Mouse (Mus musculus) forebrain, embryonic 14.5 days (tissue): ENCODE results near the gene Cd300c2. TPM values are rescaled to one million over a fixed set of nuclear protein-coding genes. Genes with fewer than 3 reads are reported as not detected.

Experiments used
- ATAC-seq: fragments of 200-750 bp; cut with Nextera tagmentation; 2 replicates; pipeline ENCODE4 v1.8.0; 2017; ENCODE audit warnings: mild to moderate bottlenecking, moderate library complexity
- DNase-seq: peaks from one replicate; pipeline ENCODE4 v3.0.0-alpha.2; 2015; ENCODE audit warnings: low spot score
- H3K27ac ChIP-seq: fragments of 300-500 bp; sonication (generic); 2 replicates; pipeline ENCODE4 v1.5.1; 2014; ENCODE audit warnings: low read depth, mild to moderate bottlenecking, control low read depth, low read length, moderate library complexity
- H3K27me3 ChIP-seq: fragments of 300-500 bp; sonication (generic); replicated peaks from 2 replicates; pipeline ENCODE4 v1.6.1; 2014; ENCODE audit warnings: low read length, control low read depth, mixed read lengths; ENCODE audit not compliant: control insufficient read depth, insufficient read depth
- H3K36me3 ChIP-seq: fragments of 300-500 bp; sonication (generic); 2 replicates; pipeline ENCODE4 v1.6.1; 2014; ENCODE audit warnings: low read length, control low read depth; ENCODE audit not compliant: control insufficient read depth, insufficient read depth
- H3K4me1 ChIP-seq: fragments of 300-500 bp; sonication (generic); 2 replicates; pipeline ENCODE4 v1.6.1; 2014; ENCODE audit warnings: antibody characterized with exemption, low read length, control low read depth; ENCODE audit not compliant: control insufficient read depth, insufficient read depth
- H3K4me2 ChIP-seq: fragments of 300-500 bp; sonication (generic); 2 replicates; pipeline ENCODE4 v1.6.1; 2014; ENCODE audit warnings: mild to moderate bottlenecking, control low read depth, low read length
- H3K4me3 ChIP-seq: fragments of 300-500 bp; sonication (generic); 2 replicates; pipeline ENCODE4 v1.5.1; 2014; ENCODE audit warnings: low read depth, low read length, control low read depth
- H3K9ac ChIP-seq: fragments of 300-500 bp; sonication (generic); 2 replicates; pipeline ENCODE4 v1.6.1; 2014; ENCODE audit warnings: mild to moderate bottlenecking, low read length, control low read depth, moderate library complexity
- H3K9me3 ChIP-seq: fragments of 300-500 bp; sonication (generic); replicated peaks from 2 replicates; pipeline ENCODE4 v1.6.1; 2016; ENCODE audit warnings: low read length, control low read depth, mixed read lengths; ENCODE audit not compliant: control insufficient read depth
- WGBS: fragments of 180-500 bp; shearing (Covaris S2); extraction: QIAGEN DNeasy Blood & Tissue Kit; methylation state at CpG from one replicate; pipeline ENCODE4 v1.1.7; 2014; 5-methylcytosine and 5-hydroxymethylcytosine counted together
- polyA plus RNA-seq: library from polyadenylated mRNA; unstranded; fragments of >200 nt; fragmentation: Nextera tagmentation; extraction: Ambion mirVana; gene quantifications from 2 replicates; pipeline ENCODE4 v1.2.1, GENCODE M21; 2014

Cd300c2 gene
- polyA plus RNA-seq, 1 experiment from 2014 or later, result 2.0 TPM

DNA sequence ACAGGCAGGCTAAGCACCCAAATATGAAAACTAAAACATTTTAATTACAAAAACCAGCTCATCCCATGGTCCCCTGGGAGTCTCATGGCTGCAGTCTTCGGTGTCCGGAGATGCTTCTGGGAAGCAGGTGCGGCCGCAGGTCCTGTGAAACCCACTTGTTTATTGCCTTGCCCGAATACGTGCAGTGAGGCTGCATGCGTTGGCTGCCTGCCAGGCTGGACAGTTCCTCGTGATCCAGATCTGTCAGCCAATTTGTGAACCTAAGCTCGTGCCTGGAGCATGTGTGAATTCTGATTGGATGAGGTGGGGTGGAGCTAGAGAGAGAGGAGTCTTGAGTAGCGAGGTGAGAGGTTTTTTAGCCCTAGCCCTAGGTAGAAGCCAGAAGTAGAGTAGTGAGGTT is 29.0 kb downstream of the Cd300c2 start:
- peaks cover 4% of the 10 kb centered on the region; the same call in 1 of the 2 replicates for H3K9me3 ChIP-seq
- WGBS, result 80% methylated on average over 10 of the region's 10 CpGs
- H3K4me1 ChIP-seq, result no peaks in the 10 kb centered on the region
- DNase-seq (no peak), ATAC-seq (no peak)
- H3K27me3 ChIP-seq, result no peaks in the 10 kb centered on the region
- H3K27ac ChIP-seq, result no peak overlapping the region
- no peak overlapping the region for H3K9ac ChIP-seq
- no peak overlapping the region for H3K4me3 ChIP-seq
- no peak overlapping the region for H3K4me2 ChIP-seq
- no peaks in the 10 kb centered on the region for H3K36me3 ChIP-seq

DNA sequence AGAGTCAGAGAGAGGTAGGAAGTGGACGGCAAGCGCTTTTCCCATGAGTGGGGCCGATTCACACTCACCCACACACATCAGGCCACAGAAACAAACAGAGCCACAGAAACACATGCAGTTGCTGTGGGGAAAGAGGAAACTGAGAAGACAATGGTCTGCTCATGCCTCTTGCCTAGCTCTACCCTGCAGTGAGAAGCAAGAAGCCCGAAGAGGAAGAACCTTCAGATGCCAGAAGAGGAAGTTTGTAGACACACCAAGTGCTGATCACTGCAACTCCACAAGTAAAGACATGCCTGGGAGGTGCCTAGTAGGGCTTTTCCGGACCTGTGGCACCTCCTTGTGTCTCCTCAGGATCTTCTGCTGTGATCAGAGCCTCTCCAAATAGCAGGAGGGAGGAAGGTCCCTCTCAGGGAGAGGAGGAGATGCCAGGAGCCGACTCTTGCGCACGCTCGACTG is 32.9 kb downstream of the Cd300c2 start, which contains the start of gene Cd300c:
TSS of gene Cd300c (minus strand) at position 406 of the 456 bp plus-strand sequence.
- H3K36me3 ChIP-seq, result no peaks in the 10 kb centered on the region
- ATAC-seq (no peak), DNase-seq (no peak)
- 0 out of 2 replicates have a peak, but pooled peaks cover 1% of the 10 kb centered on the region for H3K9me3 ChIP-seq
- no peaks in the 10 kb centered on the region for H3K27me3 ChIP-seq
- no peak within 1 kb of the TSS for H3K27ac ChIP-seq
- 80% methylated on average over 9 of the region's 9 CpGs for WGBS
- no peak within 1 kb of the TSS for H3K9ac ChIP-seq
- no peak within 1 kb of the TSS for H3K4me2 ChIP-seq
- no peaks in the 10 kb centered on the region for H3K4me1 ChIP-seq
- no peak within 1 kb of the TSS for H3K4me3 ChIP-seq

DNA sequence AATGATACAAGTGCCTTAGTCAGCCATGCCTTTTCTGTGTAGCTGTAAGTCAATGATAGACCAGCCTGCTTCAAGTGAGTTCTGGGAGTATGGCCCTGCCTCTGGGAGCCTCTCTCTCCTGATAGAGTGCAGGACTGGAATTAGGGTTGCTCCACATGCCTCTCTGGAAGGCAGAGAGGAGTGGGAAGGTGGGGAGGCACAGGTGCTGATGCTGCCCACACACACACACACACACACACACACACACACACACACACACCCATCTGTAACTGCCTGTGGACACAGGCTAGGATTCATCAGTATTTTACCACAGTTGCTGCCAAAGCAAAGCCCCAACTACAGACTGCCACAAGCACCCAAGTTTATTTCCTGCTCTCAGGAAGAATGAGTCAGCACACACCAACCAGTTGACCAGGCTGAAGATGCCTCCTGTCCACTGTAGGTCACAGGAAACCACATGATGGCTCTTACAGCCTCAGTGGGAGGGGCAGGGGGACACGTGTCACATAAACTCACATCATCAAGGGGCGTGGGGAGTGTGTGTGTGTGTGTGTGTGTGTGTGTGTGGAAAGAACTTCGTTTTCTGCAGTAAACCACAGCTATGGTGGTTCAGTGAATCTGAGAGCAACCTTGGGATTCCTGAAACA is 36.4 kb downstream of the Cd300c2 start:
- H3K27ac ChIP-seq, result no peak overlapping the region
- no peaks in the 10 kb centered on the region for H3K9me3 ChIP-seq
- no peak overlapping the region for H3K4me2 ChIP-seq
- H3K4me1 ChIP-seq, result no peaks in the 10 kb centered on the region
- WGBS, result 63% methylated on average over 3 of the region's 3 CpGs
- no peak overlapping the region for H3K4me3 ChIP-seq
- DNase-seq, result no peak
- ATAC-seq, result no peak
- no peaks in the 10 kb centered on the region for H3K27me3 ChIP-seq
- H3K9ac ChIP-seq, result no peak overlapping the region
- H3K36me3 ChIP-seq, result no peaks in the 10 kb centered on the region

GRCm38 (mm10) chr11:114960369-114960768 is 41.3 kb downstream of the Cd300c2 start:
- WGBS, result 85% methylated on average over 1 of the region's 1 CpGs
- DNase-seq, result no peak
- ATAC-seq, result no peak

More at GRCm38 (mm10) chr11:114960369-114960768, 41.3 kb downstream of the Cd300c2 start:
- H3K9me3 ChIP-seq, result no peaks in the 10 kb centered on the region
- H3K27me3 ChIP-seq, result no peaks in the 10 kb centered on the region
- H3K4me1 ChIP-seq, result no peaks in the 10 kb centered on the region
- H3K27ac ChIP-seq, result no peak overlapping the region
- no peaks in the 10 kb centered on the region for H3K36me3 ChIP-seq
- no peak overlapping the region for H3K4me2 ChIP-seq
- H3K9ac ChIP-seq, result no peak overlapping the region
- H3K4me3 ChIP-seq, result no peak overlapping the region

Other genes with a start within 250 kb of the Cd300c2 start
- gene Kif19a, start 236.5 kb downstream of the Cd300c2 start, polyA plus RNA-seq, result 0.23 and 0.34 TPM in 2 replicates
- 22.1 and 24.7 TPM in 2 replicates for gene Btbd17, start 205.9 kb downstream of the Cd300c2 start, polyA plus RNA-seq
- gene Gpr142, start 203.0 kb downstream of the Cd300c2 start, polyA plus RNA-seq, result not detected in 2 replicates
- 4.4 and 5.4 TPM in 2 replicates for gene Gprc5c, start 150.7 kb downstream of the Cd300c2 start, polyA plus RNA-seq
- gene Cd300a, start 111.8 kb downstream of the Cd300c2 start, polyA plus RNA-seq, result 0.73 and 1.0 TPM in 2 replicates
- gene Cd300lb, start 67.5 kb downstream of the Cd300c2 start, polyA plus RNA-seq, result 0.07 TPM in 1 of 2 replicates, not detected in the other
- not detected in 2 replicates for gene Cd300c, start 32.7 kb downstream of the Cd300c2 start, polyA plus RNA-seq
- gene Cd300ld, start 12.0 kb downstream of the Cd300c2 start, polyA plus RNA-seq, result not detected in 2 replicates
- not detected in 2 replicates for gene Cd300ld2, start 14.3 kb upstream of the Cd300c2 start, polyA plus RNA-seq
- gene Cd300ld4, start 25.1 kb upstream of the Cd300c2 start, polyA plus RNA-seq, result not detected in 2 replicates
- not detected in 2 replicates for gene Cd300ld5, start 35.9 kb upstream of the Cd300c2 start, polyA plus RNA-seq
- not detected in 2 replicates for gene Cd300ld3, start 46.5 kb upstream of the Cd300c2 start, polyA plus RNA-seq
- gene Cd300e, start 60.3 kb upstream of the Cd300c2 start, polyA plus RNA-seq, result not detected in 2 replicates
- gene Rab37, start 89.6 kb upstream of the Cd300c2 start, polyA plus RNA-seq, result 0.45 and 0.57 TPM in 2 replicates
- not detected in 2 replicates for gene Cd300lf, start 132.1 kb upstream of the Cd300c2 start, polyA plus RNA-seq
- 39.4 and 48.4 TPM in 2 replicates for gene Slc9a3r1, start 161.5 kb upstream of the Cd300c2 start, polyA plus RNA-seq
- 6.3 and 8.5 TPM in 2 replicates for gene Tmem104, start 185.6 kb upstream of the Cd300c2 start, polyA plus RNA-seq
- 19.5 and 20.4 TPM in 2 replicates for gene Nat9, start 186.0 kb upstream of the Cd300c2 start, polyA plus RNA-seq